Mouse (Mus musculus) embryonic facial prominence, embryonic 12.5 days (tissue): ENCODE data around the gene Rpl18a. TPM values are rescaled to one million over a fixed set of nuclear protein-coding genes. Genes with fewer than 3 reads are reported as not detected.

Experiments used
- ATAC-seq: fragments of 200-750 bp; cut with Nextera tagmentation; 2 replicates; pipeline ENCODE4 v1.8.0; 2017; ENCODE audit not compliant: insufficient number of reproducible peaks, insufficient read depth, low FRiP score, low TSS enrichment
- H3K27ac ChIP-seq: fragments of 300-500 bp; sonication (generic); 2 replicates; pipeline ENCODE4 v1.5.1; 2016; ENCODE audit warnings: mild to moderate bottlenecking
- H3K27me3 ChIP-seq: fragments of 300-500 bp; sonication (generic); 2 replicates; pipeline ENCODE4 v1.6.1; 2016; ENCODE audit warnings: mild to moderate bottlenecking, moderate library complexity
- H3K36me3 ChIP-seq: fragments of 300-500 bp; sonication (generic); 2 replicates; pipeline ENCODE4 v1.6.1; 2016; ENCODE audit warnings: mild to moderate bottlenecking
- H3K4me1 ChIP-seq: fragments of 300-500 bp; sonication (generic); 2 replicates; pipeline ENCODE4 v1.6.1; 2016
- H3K4me2 ChIP-seq: fragments of 300-500 bp; sonication (generic); replicated peaks from 2 replicates; pipeline ENCODE4 v1.6.1; 2016; ENCODE audit warnings: mild to moderate bottlenecking, moderate library complexity
- H3K4me3 ChIP-seq: fragments of 300-500 bp; sonication (generic); 2 replicates; pipeline ENCODE4 v1.5.1; 2016; ENCODE audit warnings: mild to moderate bottlenecking
- H3K9ac ChIP-seq: fragments of 300-500 bp; sonication (generic); 2 replicates; pipeline ENCODE4 v1.6.1; 2016; ENCODE audit warnings: mild to moderate bottlenecking, moderate library complexity
- H3K9me3 ChIP-seq: fragments of 300-500 bp; sonication (generic); 2 replicates; pipeline ENCODE4 v1.6.1; 2016; ENCODE audit warnings: mild to moderate bottlenecking, moderate library complexity
- WGBS: fragments of 180-500 bp; shearing (Covaris S2); methylation state at CpG from one replicate; pipeline ENCODE4 v1.1.7; 2016; 5-methylcytosine and 5-hydroxymethylcytosine counted together
- polyA plus RNA-seq: library from polyadenylated mRNA; unstranded; fragments of >200 nt; fragmentation: Nextera tagmentation; extraction: Ambion mirVana; gene quantifications from 2 replicates; pipeline ENCODE4 v1.2.1, GENCODE M21; 2016

The Rpl18a gene
- polyA plus RNA-seq, 1 experiment from 2014 or later, result 3,568 TPM

- WGBS, result 25% methylated on average over 20 of the region's 20 CpGs
- Histone ChIP-seq H3K4me3 (peak overlapping the region; percentile 13), H3K4me2 (peak overlapping the region; percentile 44), H3K4me1 (peaks cover 37% of the 10 kb centered on the region), H3K27me3 (peaks cover 59% of the 10 kb centered on the region), H3K9me3 (no peaks in the 10 kb centered on the region), H3K9ac (no peak overlapping the region), H3K36me3 (peaks cover 26% of the 10 kb centered on the region), H3K27ac (no peak overlapping the region)
- 0 out of 2 replicates have a peak, but pooled peaks have one; percentile 1 for ATAC-seq
Measured at GRCm38 (mm10) chr8:70892896-70893655, 4.1 kb downstream of the Rpl18a start.

GRCm38 (mm10) chr8:70892022-70892895, 5.0 kb downstream of the Rpl18a start, which contains the start of gene Slc5a5:
Slc5a5 (minus strand) TSS chr8:70892757.
- peak within 1 kb of the TSS; percentile 13 for H3K4me3 ChIP-seq
- H3K9ac ChIP-seq, result no peak within 1 kb of the TSS
- no peak within 1 kb of the TSS for H3K27ac ChIP-seq
- WGBS, result 2% methylated on average over 80 of the region's 80 CpGs
- peaks cover 37% of the 10 kb centered on the region for H3K4me1 ChIP-seq
- H3K27me3 ChIP-seq, result peaks cover 59% of the 10 kb centered on the region
- no peak for ATAC-seq
- H3K4me2 ChIP-seq, result peak within 1 kb of the TSS; percentile 44
- peaks cover 26% of the 10 kb centered on the region for H3K36me3 ChIP-seq
- H3K9me3 ChIP-seq, result no peaks in the 10 kb centered on the region

DNA sequence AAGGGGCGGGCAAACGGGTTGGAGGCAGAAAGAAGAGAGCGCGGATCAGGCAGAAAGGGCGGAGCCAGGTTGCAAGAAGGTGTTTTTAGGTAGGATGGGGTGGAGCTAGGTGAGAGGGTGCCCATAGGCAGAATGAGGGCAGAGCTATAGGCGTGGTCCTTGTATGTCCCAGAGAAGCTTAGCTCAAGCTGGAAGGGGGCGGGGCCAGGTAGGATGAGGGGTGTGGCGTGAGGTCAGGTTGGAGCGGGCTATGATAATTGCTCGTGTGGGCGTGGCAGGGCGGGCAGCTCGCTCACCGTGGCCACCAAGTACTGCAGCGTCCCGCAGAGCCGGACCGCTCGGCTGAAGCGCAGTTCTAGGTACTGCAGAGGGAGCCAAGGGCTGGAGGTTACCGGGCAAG, 5.9 kb downstream of the Rpl18a start:
- 3% methylated on average over 21 of the region's 21 CpGs for WGBS
- Histone ChIP-seq H3K4me1 (peaks cover 36% of the 10 kb centered on the region), H3K27me3 (peaks cover 59% of the 10 kb centered on the region), H3K9me3 (no peaks in the 10 kb centered on the region), H3K9ac (no peak overlapping the region), H3K27ac (no peak overlapping the region), H3K4me3 (0 out of 2 replicates have a peak overlapping the region, but pooled peaks have one; percentile 3), H3K36me3 (peaks cover 26% of the 10 kb centered on the region), H3K4me2 (peak overlapping the region; percentile 44; the same call in 1 of the 2 replicates)
- ATAC-seq, result no peak

GRCm38 (mm10) chr8:70890656-70891055, 6.6 kb downstream of the Rpl18a start:
- ATAC-seq, result no peak
- Histone ChIP-seq H3K36me3 (peaks cover 24% of the 10 kb centered on the region), H3K4me1 (peaks cover 30% of the 10 kb centered on the region), H3K9me3 (no peaks in the 10 kb centered on the region), H3K27ac (no peak overlapping the region), H3K27me3 (peaks cover 59% of the 10 kb centered on the region), H3K9ac (no peak overlapping the region), H3K4me2 (no peak overlapping the region), H3K4me3 (no peak overlapping the region)
- WGBS, result 86% methylated on average over 5 of the region's 5 CpGs

DNA sequence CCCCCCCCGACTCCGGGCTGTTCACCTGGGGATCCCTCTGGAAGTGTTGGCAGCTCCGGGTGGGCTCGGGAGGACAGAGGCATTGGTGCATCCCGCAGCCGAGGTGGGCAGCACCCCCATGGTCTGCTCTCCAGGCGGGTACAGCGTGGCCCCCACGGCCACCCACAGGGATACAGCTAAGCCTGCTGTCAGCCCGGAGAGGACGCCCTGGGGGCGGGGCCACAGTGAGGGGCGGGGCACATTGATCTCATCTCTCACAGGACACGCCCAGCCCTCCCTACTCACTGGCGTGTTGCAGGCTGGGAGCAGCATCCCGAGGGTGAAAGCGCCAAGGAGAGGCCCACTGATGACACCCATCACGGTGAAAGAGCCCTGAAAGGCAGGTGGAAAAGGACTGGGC, 9.5 kb downstream of the Rpl18a start:
- Histone ChIP-seq H3K27me3 (peaks cover 35% of the 10 kb centered on the region), H3K27ac (no peak overlapping the region), H3K36me3 (no peaks in the 10 kb centered on the region), H3K9ac (no peak overlapping the region), H3K4me3 (no peak overlapping the region), H3K4me2 (peak overlapping the region; percentile 3; the same call in 1 of the 2 replicates), H3K4me1 (peaks cover 15% of the 10 kb centered on the region), H3K9me3 (no peaks in the 10 kb centered on the region)
- no peak for ATAC-seq
- WGBS, result 2% methylated on average over 18 of the region's 18 CpGs

DNA sequence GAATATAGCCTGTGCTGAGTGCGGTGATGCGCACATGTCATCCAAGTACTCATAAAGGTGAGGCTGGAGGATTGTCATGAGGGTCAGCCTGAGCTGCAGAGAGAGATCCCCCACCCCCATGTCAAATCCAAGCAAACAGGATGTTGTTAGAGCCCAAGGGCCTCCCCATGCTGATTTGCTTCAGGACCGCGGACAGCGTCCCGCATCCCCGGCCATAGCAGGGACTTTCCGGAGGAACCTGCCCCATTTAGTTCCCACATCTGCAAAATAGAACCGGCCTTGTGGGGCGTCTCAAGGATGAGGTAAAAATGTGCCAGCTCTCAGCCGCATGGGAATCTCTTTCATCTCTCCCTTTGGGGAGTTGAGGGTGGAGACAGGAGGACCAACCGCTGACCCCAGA, 11.6 kb downstream of the Rpl18a start:
- 14% methylated on average over 12 of the region's 12 CpGs for WGBS
- Histone ChIP-seq H3K9me3 (no peaks in the 10 kb centered on the region), H3K4me1 (0 out of 2 replicates have a peak, but pooled peaks cover 4% of the 10 kb centered on the region), H3K4me2 (no peak overlapping the region), H3K4me3 (no peak overlapping the region), H3K36me3 (no peaks in the 10 kb centered on the region), H3K9ac (no peak overlapping the region), H3K27ac (no peak overlapping the region), H3K27me3 (peaks cover 14% of the 10 kb centered on the region)
- no peak for ATAC-seq

DNA sequence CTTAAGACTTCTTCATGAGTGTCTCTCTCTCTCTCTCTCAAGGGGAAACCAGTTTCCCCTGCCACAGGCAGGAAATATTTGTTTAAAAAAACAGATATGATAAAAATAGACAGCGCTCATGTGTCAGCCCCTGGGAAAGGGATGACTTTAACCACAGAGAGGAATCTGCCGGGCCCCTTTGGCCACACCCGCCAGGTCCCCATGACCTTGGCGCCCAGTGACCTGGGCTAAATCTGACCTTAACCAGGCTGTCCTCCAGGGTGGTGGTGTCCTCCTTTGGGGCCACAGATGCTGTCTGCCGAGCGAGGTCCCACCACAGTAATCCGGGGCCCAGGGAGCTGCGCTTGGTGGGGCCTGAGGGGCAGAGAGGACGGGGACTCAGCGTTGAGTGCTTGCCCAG, 12.5 kb downstream of the Rpl18a start:
- H3K4me1 ChIP-seq, result peaks cover 12% of the 10 kb centered on the region; the same call in 1 of the 2 replicates
- no peaks in the 10 kb centered on the region for H3K9me3 ChIP-seq
- ATAC-seq, result no peak
- no peak overlapping the region for H3K9ac ChIP-seq
- no peaks in the 10 kb centered on the region for H3K36me3 ChIP-seq
- H3K27ac ChIP-seq, result no peak overlapping the region
- no peak overlapping the region for H3K4me2 ChIP-seq
- H3K27me3 ChIP-seq, result peaks cover 8% of the 10 kb centered on the region; the same call in 1 of the 2 replicates
- no peak overlapping the region for H3K4me3 ChIP-seq
- 86% methylated on average over 10 of the region's 10 CpGs for WGBS

GRCm38 (mm10) chr8:70884186-70884585, 13.0 kb downstream of the Rpl18a start:
- H3K4me2 ChIP-seq, result no peak overlapping the region
- peaks cover 12% of the 10 kb centered on the region; the same call in 1 of the 2 replicates for H3K4me1 ChIP-seq
- no peak overlapping the region for H3K27ac ChIP-seq
- WGBS, result 81% methylated on average over 4 of the region's 4 CpGs
- H3K9ac ChIP-seq, result no peak overlapping the region
- no peak for ATAC-seq
- no peaks in the 10 kb centered on the region for H3K9me3 ChIP-seq
- no peaks in the 10 kb centered on the region for H3K36me3 ChIP-seq
- H3K27me3 ChIP-seq, result peaks cover 7% of the 10 kb centered on the region; the same call in 1 of the 2 replicates
- H3K4me3 ChIP-seq, result no peak overlapping the region

GRCm38 (mm10) chr8:70880546-70880945, 16.7 kb downstream of the Rpl18a start:
- no peak overlapping the region for H3K9ac ChIP-seq
- WGBS, result 19% methylated on average over 11 of the region's 11 CpGs
- H3K9me3 ChIP-seq, result no peaks in the 10 kb centered on the region
- H3K27ac ChIP-seq, result no peak overlapping the region
- no peaks in the 10 kb centered on the region for H3K27me3 ChIP-seq
- no peak for ATAC-seq
- peaks cover 12% of the 10 kb centered on the region; the same call in 1 of the 2 replicates for H3K4me1 ChIP-seq
- no peak overlapping the region for H3K4me3 ChIP-seq
- no peak overlapping the region for H3K4me2 ChIP-seq
- H3K36me3 ChIP-seq, result no peaks in the 10 kb centered on the region

GRCm38 (mm10) chr8:70880126-70880525, 17.1 kb downstream of the Rpl18a start:
- H3K4me1 ChIP-seq, result peaks cover 12% of the 10 kb centered on the region; the same call in 1 of the 2 replicates
- 7% methylated on average over 4 of the region's 4 CpGs for WGBS
- no peak overlapping the region for H3K27ac ChIP-seq
- no peaks in the 10 kb centered on the region for H3K36me3 ChIP-seq
- no peak overlapping the region for H3K4me3 ChIP-seq
- H3K4me2 ChIP-seq, result no peak overlapping the region
- no peaks in the 10 kb centered on the region for H3K27me3 ChIP-seq
- 0 out of 2 replicates have a peak overlapping the region, but pooled peaks have one; percentile 20 for H3K9ac ChIP-seq
- no peaks in the 10 kb centered on the region for H3K9me3 ChIP-seq
- ATAC-seq, result no peak

DNA sequence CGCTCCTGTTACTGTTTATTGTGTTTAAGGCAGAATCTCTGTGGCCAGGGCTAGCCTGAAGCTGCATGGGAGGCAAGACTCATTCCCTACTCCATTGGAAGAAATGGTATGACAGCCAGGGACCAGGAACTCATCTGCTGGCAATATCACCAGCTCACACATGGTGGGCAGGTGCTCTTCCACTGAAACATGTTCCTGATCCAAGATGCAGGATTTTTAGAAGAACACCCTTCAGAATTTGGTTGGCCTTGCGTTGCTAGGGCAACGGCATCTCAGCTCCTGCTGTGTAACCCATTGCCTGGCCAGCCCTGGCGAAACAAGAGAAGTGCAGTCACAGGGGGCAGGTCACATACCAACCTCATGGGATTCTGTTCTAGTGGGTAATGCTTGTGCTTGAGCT, 17.7 kb downstream of the Rpl18a start:
- WGBS, result 52% methylated on average over 4 of the region's 4 CpGs
- H3K9ac ChIP-seq, result no peak overlapping the region

More for the DNA sequence above, 17.7 kb downstream of the Rpl18a start:
- Histone ChIP-seq H3K9me3 (no peaks in the 10 kb centered on the region), H3K4me1 (peaks cover 12% of the 10 kb centered on the region; the same call in 1 of the 2 replicates), H3K27me3 (no peaks in the 10 kb centered on the region), H3K4me2 (no peak overlapping the region), H3K36me3 (no peaks in the 10 kb centered on the region), H3K4me3 (no peak overlapping the region), H3K27ac (no peak overlapping the region)
- ATAC-seq, result no peak
